In the genomic region with DNA sequence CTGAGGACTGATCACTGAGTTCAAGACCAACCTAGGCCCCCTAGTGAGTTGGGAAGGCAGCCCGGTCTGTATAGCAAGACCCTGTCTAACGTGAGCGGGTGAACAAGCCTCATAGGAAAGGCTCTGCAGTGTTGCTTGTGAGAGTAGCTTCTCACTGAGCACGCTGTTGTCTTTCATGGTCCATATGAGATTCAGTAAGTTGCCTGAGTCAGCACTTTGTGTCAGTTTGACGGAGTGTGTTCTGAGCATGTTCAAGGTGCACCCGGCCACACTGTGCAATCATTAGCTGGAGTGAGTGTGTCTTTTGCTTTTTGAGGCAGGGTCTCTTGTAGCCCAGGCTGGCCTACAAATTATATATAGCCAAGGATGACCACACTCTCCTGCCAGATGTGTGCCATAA, we compare ENCODE assay signal across 32 mouse cellular contexts. TPM values are rescaled to one million over a fixed set of nuclear protein-coding genes. Genes with fewer than 3 reads are reported as not detected.
"Had no signal": no experiment of that assay in that cellular context is flagged by ENCODE, and none has a peak within 500 bp of the region (broad histone marks: within the 10 kb centered on the region; RNA-seq: fewer than 3 reads in every experiment).

No protein-coding gene starts in this region.

- H3K4me2 ChIP-seq: heart, embryonic 11.5 days; heart, embryonic 12.5 days; heart, embryonic 13.5 days; heart, embryonic 15.5 days; hindbrain, embryonic 12.5 days; hindbrain, embryonic 13.5 days; hindbrain, embryonic 14.5 days; hindbrain, embryonic 15.5 days; intestine, embryonic 15.5 days; kidney, embryonic 15.5 days had no signal

- H3K4me3 ChIP-seq: heart, embryonic 10.5 days; heart, embryonic 12.5 days; heart, embryonic 13.5 days; heart, embryonic 15.5 days; hindbrain, embryonic 10.5 days; hindbrain, embryonic 12.5 days; hindbrain, embryonic 13.5 days; hindbrain, embryonic 15.5 days; intestine, embryonic 15.5 days; kidney, embryonic 15.5 days; layer of hippocampus, adult 2 months had no signal

- H3K9me3 ChIP-seq: heart, embryonic 10.5 days; heart, embryonic 12.5 days; heart, embryonic 13.5 days; heart, embryonic 15.5 days; hindbrain, embryonic 10.5 days; hindbrain, embryonic 12.5 days; hindbrain, embryonic 13.5 days; hindbrain, embryonic 15.5 days; intestine, embryonic 15.5 days; kidney, embryonic 15.5 days had no signal

- H3K27ac ChIP-seq: heart, embryonic 10.5 days; heart, embryonic 13.5 days; heart, embryonic 15.5 days; hindbrain, embryonic 10.5 days; hindbrain, embryonic 12.5 days; hindbrain, embryonic 13.5 days; hindbrain, embryonic 14.5 days; hindbrain, embryonic 15.5 days; hindbrain, postnatal 0 days; intestine, embryonic 15.5 days; kidney, embryonic 15.5 days; kidney, postnatal 0 days; layer of hippocampus, adult 2 months had no signal

- H3K4me1 ChIP-seq: hindbrain, embryonic 12.5 days; hindbrain, embryonic 13.5 days; hindbrain, embryonic 15.5 days had no signal

- H3K27me3 ChIP-seq: heart, embryonic 12.5 days; heart, embryonic 13.5 days; heart, embryonic 15.5 days; hindbrain, embryonic 12.5 days; hindbrain, embryonic 13.5 days; hindbrain, embryonic 15.5 days; intestine, embryonic 15.5 days; kidney, embryonic 15.5 days had no signal

- DNase-seq: heart, postnatal 10 days; heart, postnatal 14 days; heart, postnatal 36 days; heart, postnatal 4 days; kidney, adult 11 months; kidney, adult 18-20 months; kidney, adult 2 months; kidney, adult 8-10 months; kidney, adult 9 months; kidney, postnatal 10 days; kidney, postnatal 14 days; kidney, postnatal 25 days; kidney, postnatal 36 days; kidney, postnatal 4 days; layer of hippocampus, postnatal 36 days had no signal

- H3K9ac ChIP-seq: heart, embryonic 12.5 days; heart, embryonic 13.5 days; heart, embryonic 15.5 days; hindbrain, embryonic 12.5 days; hindbrain, embryonic 13.5 days; hindbrain, embryonic 14.5 days; hindbrain, embryonic 15.5 days; intestine, embryonic 15.5 days; kidney, embryonic 15.5 days had no signal

RNA-seq across cellular contexts. Expression of a gene that starts 28.3 kb away (rescaled TPM):
- total RNA-seq: hematopoietic stem cell, adult 5-6 weeks; layer of hippocampus, postnatal 14 days had no signal
